Mouse (Mus musculus): ENCODE data around the gene Cby1. TPM values are rescaled to one million over a fixed set of nuclear protein-coding genes. Genes with fewer than 3 reads are reported as not detected.
"Not testable (repeated sequence)": the region's sequence is repeated elsewhere in the genome, so short reads cannot be mapped to it uniquely, and the experiment has no call there.

Gene Cby1
- total RNA-seq, 2 experiments from 2014 or later: 9.9 to 45.0 TPM

GRCm38 (mm10) chr15:79671828-79672348, 12.9 kb downstream of the Cby1 start:
- not testable (repeated sequence) for ATAC-seq (ENCODE audit: poor library complexity, severe bottlenecking)

GRCm38 (mm10) chr15:79677936-79678335, 18.9 kb downstream of the Cby1 start:
- no peak for ATAC-seq (ENCODE audit: poor library complexity, severe bottlenecking)

GRCm38 (mm10) chr15:79681973-79682372, 23.0 kb downstream of the Cby1 start:
- no peak for ATAC-seq (ENCODE audit: poor library complexity, severe bottlenecking)

- ATAC-seq (ENCODE audit: poor library complexity, severe bottlenecking): peak; percentile 66
These were observed 24.1 kb downstream of the Cby1 start for GRCm38 (mm10) chr15:79683146-79683545.

DNA sequence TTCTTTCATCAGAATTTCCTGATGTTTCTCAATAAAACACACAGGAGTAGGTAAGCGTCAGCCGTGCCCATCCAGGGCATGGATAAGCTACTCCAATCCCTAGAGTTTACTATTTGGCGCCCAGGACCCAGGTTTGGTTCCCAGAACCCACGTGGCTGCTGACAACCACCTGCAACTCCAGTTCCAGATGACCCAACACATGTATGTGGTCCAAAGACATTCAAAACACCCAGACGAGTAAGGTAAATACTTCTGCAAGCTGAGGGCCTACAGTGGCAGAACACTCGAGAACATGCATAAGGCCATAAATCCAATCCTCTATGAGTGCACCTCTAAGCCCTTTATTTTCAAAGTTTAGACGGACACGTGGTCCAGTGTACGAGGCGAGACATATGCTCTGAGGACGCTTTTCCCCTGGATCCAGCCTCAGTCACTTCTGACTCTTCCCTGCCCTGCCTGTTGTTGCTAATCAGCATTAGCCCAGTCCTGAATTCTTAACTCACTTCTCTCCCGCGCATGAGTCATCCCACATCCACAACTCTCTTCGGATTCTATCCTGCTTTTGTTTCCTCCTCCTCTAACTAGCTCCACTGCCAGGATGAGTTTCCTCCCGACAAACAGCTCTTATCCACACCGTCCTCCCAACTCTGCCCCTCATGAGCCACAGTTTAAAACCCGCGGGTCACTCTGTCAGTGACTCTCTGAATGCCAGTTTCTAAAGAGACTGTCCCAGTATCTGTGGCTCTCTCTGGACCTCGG, 24.9 kb downstream of the Cby1 start:
- no peak for ATAC-seq (ENCODE audit: poor library complexity, severe bottlenecking)

GRCm38 (mm10) chr15:79684616-79685015, 25.6 kb downstream of the Cby1 start:
- no peak for ATAC-seq (ENCODE audit: poor library complexity, severe bottlenecking)

GRCm38 (mm10) chr15:79685141-79685641, 26.2 kb downstream of the Cby1 start:
- ATAC-seq (ENCODE audit: poor library complexity, severe bottlenecking): no peak

- ATAC-seq (ENCODE audit: poor library complexity, severe bottlenecking): no peak
These were observed 27.3 kb downstream of the Cby1 start for GRCm38 (mm10) chr15:79686046-79686869.

DNA sequence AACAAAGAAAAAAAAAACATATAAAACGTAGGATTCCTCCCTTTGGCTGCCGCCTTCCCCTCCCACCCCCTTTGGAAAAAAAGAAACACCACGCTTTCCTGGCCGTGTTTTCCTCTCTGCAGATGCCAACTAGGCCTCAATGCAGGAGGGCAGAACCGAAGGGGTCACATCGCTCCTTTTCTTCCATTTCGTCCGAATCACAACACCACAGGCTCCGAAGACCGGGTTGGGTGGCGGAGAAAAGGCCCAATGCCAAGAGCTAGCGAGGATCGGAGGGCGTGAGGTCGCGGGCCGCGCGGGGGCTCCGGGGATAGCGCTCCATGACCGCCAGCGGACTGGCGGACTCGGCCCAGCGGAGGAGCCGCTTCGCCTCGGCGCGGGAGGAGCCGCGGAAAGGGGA, 28.2 kb downstream of the Cby1 start:
- no peak for ATAC-seq (ENCODE audit: poor library complexity, severe bottlenecking)

DNA sequence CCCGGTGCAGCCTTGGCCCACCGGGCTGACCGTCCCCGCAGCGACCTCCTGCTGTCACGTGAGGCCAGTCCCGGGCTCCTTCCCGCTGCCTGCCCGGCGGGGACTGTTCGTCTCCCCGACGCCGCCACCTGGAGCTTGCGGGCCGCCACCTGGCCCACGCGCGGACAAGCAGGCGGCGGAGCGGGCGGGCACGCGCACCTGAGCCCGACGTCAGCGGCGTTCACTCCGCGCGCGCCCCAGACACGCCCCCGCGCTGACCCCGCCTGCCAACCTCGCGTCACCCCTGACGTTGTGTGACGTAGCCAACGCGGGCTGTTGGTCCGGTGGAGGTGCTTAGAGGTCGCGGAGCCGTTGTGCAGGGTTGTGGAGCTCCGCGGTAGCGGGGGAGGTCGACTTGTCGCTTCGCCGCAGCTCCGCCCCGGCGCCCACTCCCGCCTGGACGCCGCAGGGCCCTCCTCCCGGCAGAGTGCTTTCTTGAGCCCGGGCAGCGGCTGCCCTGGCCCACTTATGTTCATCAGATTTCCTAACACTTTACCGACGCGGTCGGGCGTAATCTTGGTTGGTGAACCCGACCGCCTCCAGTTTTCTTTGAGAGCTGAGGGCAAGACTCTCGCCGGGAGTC, 28.8 kb downstream of the Cby1 start, which contains the start of gene Josd1:
TSS of gene Josd1 (minus strand) at position 274 of the 622 bp plus-strand sequence.
- ATAC-seq (ENCODE audit: poor library complexity, severe bottlenecking): peak; percentile 66

GRCm38 (mm10) chr15:79688268-79688956, 29.4 kb downstream of the Cby1 start:
- no peak for ATAC-seq (ENCODE audit: poor library complexity, severe bottlenecking)

DNA sequence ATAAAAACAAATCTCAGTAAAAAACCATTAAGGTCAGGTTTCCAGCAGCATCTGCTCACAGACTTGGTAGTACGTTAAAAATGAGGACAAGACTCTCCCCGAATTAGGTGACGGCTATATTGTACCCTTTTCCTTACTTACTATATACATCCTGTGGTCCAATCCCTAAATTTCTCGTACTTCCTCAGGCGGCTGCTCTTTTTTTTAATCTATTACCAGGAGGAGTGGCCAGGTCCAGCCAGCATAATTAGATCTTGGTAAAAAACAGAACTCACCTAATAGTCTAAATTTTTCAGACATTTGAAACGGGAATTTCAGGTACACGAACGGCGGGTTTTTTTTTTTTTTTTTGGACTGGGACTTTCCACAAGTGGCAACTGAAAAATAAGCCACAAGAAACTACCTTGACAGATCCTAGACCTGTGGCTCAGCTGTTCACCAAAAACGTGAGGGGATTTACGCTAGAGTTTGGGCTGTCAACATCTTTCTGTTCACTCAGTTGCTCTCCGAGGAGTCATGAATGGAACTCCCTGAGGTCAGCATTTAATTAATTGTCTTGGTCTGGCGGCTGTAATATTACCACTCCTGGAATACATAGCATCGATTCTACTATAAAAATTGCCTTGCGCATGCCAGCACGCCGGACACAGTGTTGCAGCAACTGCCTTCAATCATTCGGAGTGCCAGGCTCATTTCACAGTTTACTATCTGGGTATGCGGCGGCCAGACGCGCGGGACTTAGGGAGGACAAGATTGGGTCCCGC, 30.8 kb downstream of the Cby1 start:
- ATAC-seq (ENCODE audit: poor library complexity, severe bottlenecking): no peak

- peak; percentile 71 for ATAC-seq (ENCODE audit: poor library complexity, severe bottlenecking)
These were observed 31.5 kb downstream of the Cby1 start, which contains the start of gene Gtpbp1 for GRCm38 (mm10) chr15:79690426-79691022. Gtpbp1 (plus strand) TSS chr15:79690845.

DNA sequence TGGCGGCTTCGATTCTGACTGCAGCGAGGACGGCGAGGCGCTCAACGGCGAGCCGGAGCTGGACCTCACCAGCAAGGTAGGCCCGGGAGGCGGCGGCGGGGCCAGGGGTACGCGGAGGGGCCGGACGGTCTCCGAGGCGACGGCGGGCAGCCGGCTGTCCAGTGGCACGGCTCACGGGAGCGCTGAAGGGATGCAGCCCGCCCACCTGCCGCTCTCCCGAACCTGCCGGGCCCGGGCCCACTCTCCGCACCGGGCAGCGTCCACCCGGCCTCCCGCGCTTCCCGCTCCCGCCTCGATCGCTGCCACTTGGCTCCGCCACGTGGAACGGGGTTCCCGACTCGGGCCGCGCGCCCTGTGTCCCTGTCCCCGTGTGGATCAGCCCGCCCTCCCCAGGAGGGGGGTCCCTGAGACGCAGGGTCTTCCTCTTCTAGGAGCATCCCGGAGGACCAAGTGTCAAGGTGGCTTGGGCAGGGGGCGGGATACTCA, 32.1 kb downstream of the Cby1 start:
- no peak for ATAC-seq (ENCODE audit: poor library complexity, severe bottlenecking)

- no peak for ATAC-seq (ENCODE audit: poor library complexity, severe bottlenecking)
These were observed 33.3 kb downstream of the Cby1 start for GRCm38 (mm10) chr15:79692334-79692733.

- peak; percentile 17 for ATAC-seq (ENCODE audit: poor library complexity, severe bottlenecking)
These were observed 34.7 kb downstream of the Cby1 start for GRCm38 (mm10) chr15:79693740-79694139.

GRCm38 (mm10) chr15:79694512-79694911, 35.5 kb downstream of the Cby1 start:
- 0 out of 2 replicates have a peak, but pooled peaks have one; percentile 7 for ATAC-seq (ENCODE audit: poor library complexity, severe bottlenecking)

- ATAC-seq (ENCODE audit: poor library complexity, severe bottlenecking): no peak
These were observed 36.5 kb downstream of the Cby1 start for GRCm38 (mm10) chr15:79695516-79695915.

DNA sequence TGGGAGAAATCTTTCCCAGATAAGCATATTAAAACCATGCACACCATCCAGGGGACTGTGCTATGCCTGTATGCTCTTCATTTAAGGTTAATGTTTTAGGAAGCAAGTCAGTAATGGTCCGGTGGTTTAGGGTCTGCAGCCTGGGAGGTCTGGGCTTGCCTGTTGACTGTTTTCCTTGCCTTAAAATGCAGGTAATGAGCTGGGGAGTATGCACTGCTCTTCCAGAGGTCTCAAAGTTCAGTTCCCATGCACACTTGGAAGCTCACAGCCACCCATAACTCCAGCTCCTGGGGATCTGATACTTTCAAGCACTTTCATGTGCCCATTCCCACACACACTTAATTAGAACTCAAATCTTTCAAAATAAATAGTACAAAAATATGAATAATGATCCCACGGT, 37.5 kb downstream of the Cby1 start:
- ATAC-seq (ENCODE audit: poor library complexity, severe bottlenecking): no peak
